ENCODE assay signal across 8 mouse cellular contexts in genomic region chr10:99619421-99620151, GRCm38 (mm10).
A peak's percentile ranks its signal among the peaks of the same experiment; 100 is the strongest.
DNase-seq lines count a peak whose midpoint lies in the region; ATAC-seq lines count a peak whose summit lies in the region.

No protein-coding gene starts in this region.

- H3K36me3 ChIP-seq in limb, embryonic 11.5 days (ENCODE audit: control insufficient read depth, insufficient read depth, low read length), result no peaks in the 10 kb centered on the region
- H3K36me3 ChIP-seq in midbrain, embryonic 14.5 days (ENCODE audit: control insufficient read depth, insufficient read depth, low read length), result no peaks in the 10 kb centered on the region

- intact Hi-C loops in gastrocnemius, postnatal 14 days (cut with DNase I; ENCODE audit: low total_unique reads), result loop anchor here (5.0 kb wide), 2 partner anchors 37 to 457 kb away; no protein-coding TSS in a partner anchor

- H3K4me2 ChIP-seq in limb, embryonic 11.5 days (ENCODE audit: low read depth, severe bottlenecking), result no peak overlapping the region
- H3K4me2 ChIP-seq in midbrain, embryonic 14.5 days (ENCODE audit: low read length), result peak overlapping the region; percentile 19; the same call in 1 of the 2 replicates

- no peak overlapping the region for H3K9ac ChIP-seq in limb, embryonic 11.5 days (ENCODE audit: low read length)
- H3K9ac ChIP-seq in midbrain, embryonic 14.5 days (replicated peaks; ENCODE audit: low read length), result no peak overlapping the region

- 48% methylated on average over 18 of the region's 18 CpGs for WGBS in limb, embryonic 11.5 days
- 46% methylated on average over 18 of the region's 18 CpGs for WGBS in midbrain, embryonic 14.5 days

- H3K9me3 ChIP-seq in limb, embryonic 11.5 days (ENCODE audit: control insufficient read depth, low read length), result no peaks in the 10 kb centered on the region
- H3K9me3 ChIP-seq in midbrain, embryonic 14.5 days (ENCODE audit: control insufficient read depth, low read length), result no peaks in the 10 kb centered on the region

- peak; percentile 82 for ATAC-seq in common myeloid progenitor, adult 5-6 weeks (replicated peaks; ENCODE audit: low read depth, poor library complexity, severe bottlenecking)
- peak; percentile 40; the same call in 1 of the 2 replicates for ATAC-seq in limb, embryonic 11.5 days (ENCODE audit: insufficient number of reproducible peaks, low FRiP score, low TSS enrichment, low read depth)
- peak; percentile 74; the same call in 1 of the 2 replicates for ATAC-seq in midbrain, embryonic 14.5 days (ENCODE audit: low FRiP score, low TSS enrichment)

- H3K4me3 ChIP-seq in limb, embryonic 11.5 days (ENCODE audit: low read depth, low read length), result no peak overlapping the region
- H3K4me3 ChIP-seq in midbrain, embryonic 14.5 days (replicated peaks; ENCODE audit: low read depth, low read length), result no peak overlapping the region

- no peaks in the 10 kb centered on the region for H3K27me3 ChIP-seq in limb, embryonic 11.5 days (ENCODE audit: control insufficient read depth, insufficient read depth, low read length)
- H3K27me3 ChIP-seq in midbrain, embryonic 14.5 days (ENCODE audit: control insufficient read depth, insufficient read depth, low read length), result no peaks in the 10 kb centered on the region

- DNase-seq in ovary, postnatal 36 days (ENCODE audit: low spot score), result peak; percentile 68
- no peak for DNase-seq in ovary, postnatal 10 days (ENCODE audit: low spot score)
- DNase-seq in gastrocnemius, postnatal 14 days, result peak; percentile 67
- DNase-seq in kidney, adult 18-20 months, result peak; percentile 71
- DNase-seq in limb, embryonic 11.5 days (ENCODE audit: low spot score), result peak; percentile 88
- DNase-seq in midbrain, embryonic 14.5 days, result peak; percentile 90
- peak; percentile 40 to 55 for DNase-seq in spleen, postnatal 36 days (ENCODE audit: low spot score in 2 of 2)

- no peaks in the 10 kb centered on the region for H3K4me1 ChIP-seq in limb, embryonic 11.5 days (ENCODE audit: control insufficient read depth, insufficient read depth, low read length)
- H3K4me1 ChIP-seq in midbrain, embryonic 14.5 days (ENCODE audit: control insufficient read depth, insufficient read depth, low read length), result no peaks in the 10 kb centered on the region

- H3K27ac ChIP-seq in limb, embryonic 11.5 days (replicated peaks; ENCODE audit: low read depth, low read length), result no peak overlapping the region
- no peak overlapping the region for H3K27ac ChIP-seq in midbrain, embryonic 14.5 days (replicated peaks; ENCODE audit: low read depth, low read length)
